Mouse (Mus musculus): Measurements from ENCODE around the gene Dpep1.

DNA sequence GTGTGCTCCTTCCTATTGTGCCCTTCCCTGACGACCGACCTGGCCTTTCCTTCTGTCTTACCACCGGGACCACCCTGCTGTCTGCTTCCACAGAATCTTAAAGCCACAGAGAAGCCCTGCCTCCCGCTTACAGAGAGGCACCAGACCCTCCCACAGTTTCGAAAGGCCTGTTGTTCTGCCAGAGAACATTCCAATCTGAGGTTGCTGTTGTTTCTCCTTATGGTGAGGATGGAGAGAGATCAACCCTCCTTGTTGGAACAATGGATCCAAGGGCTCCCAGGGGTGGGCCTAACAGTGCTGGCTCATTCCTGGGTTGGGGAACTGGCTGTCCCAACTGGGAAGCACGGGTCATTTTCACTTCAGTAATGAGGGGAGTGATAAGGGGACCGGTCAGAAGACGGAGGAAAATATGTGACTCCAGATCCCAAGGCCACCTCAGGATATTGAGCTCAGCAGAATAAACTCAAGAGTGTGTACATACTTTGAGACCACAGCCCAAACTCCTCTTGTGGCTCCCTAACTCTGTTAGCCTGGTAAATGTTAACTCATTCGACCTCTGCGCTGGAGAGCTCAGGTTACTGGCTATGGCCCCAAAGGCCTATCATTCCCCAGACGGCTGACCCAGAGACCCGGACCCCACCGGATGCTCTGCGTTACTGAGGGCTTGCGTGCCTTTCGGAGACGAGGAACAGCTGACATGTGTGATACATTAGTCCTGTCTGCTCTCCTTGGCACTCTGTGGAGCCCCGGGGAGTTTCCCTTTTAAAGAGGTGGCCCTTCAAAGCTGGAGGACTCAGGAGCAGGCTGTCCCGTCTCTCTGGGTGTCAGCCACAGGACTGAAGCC is at the start of gene Dpep1:
- no peak for TF ChIP-seq CTCF (IDR thresholded peaks at IDR 0.05; ENCODE audit: control insufficient read depth, insufficient read depth, insufficient read length)
- no peak for TF ChIP-seq MYOD1 (IDR thresholded peaks at IDR 0.05; ENCODE audit: control insufficient read depth, insufficient read length, low read depth)
- TF ChIP-seq CEBPB (IDR thresholded peaks at IDR 0.05; ENCODE audit: low read depth) = no peak
- TF ChIP-seq MAX (IDR thresholded peaks at IDR 0.05) = no peak
- no peak for TF ChIP-seq USF1 (IDR thresholded peaks at IDR 0.05; ENCODE audit: low read depth)

Measured in C2C12 (cell line).